Mouse (Mus musculus): ENCODE data around the gene Fpr1. TPM values are rescaled to one million over a fixed set of nuclear protein-coding genes. Genes with fewer than 3 reads are reported as not detected.

The Fpr1 gene
- polyA plus RNA-seq, 1 experiment from 2014 or later, result not detected

GRCm38 (mm10) chr17:17871697-17872096 lies 12.0 kb downstream of the Fpr1 start:
- Histone ChIP-seq H3K4me2 (replicated peaks) (no peak overlapping the region), H3K36me3 (peaks cover 4% of the 10 kb centered on the region; the same call in 1 of the 2 replicates), H3K27me3 (no peaks in the 10 kb centered on the region), H3K9me3 (no peaks in the 10 kb centered on the region), H3K4me1 (no peaks in the 10 kb centered on the region), H3K9ac (no peak overlapping the region), H3K4me3 (no peak overlapping the region), H3K27ac (no peak overlapping the region)
- no peak for ATAC-seq (ENCODE audit: low FRiP score, low read depth)
- 88% methylated on average over 2 of the region's 2 CpGs for WGBS

GRCm38 (mm10) chr17:17870892-17871550 lies 12.7 kb downstream of the Fpr1 start:
- H3K9ac ChIP-seq, result no peak overlapping the region
- no peaks in the 10 kb centered on the region for H3K27me3 ChIP-seq
- no peak overlapping the region for H3K27ac ChIP-seq
- H3K4me3 ChIP-seq, result no peak overlapping the region
- no peak overlapping the region for H3K4me2 ChIP-seq (replicated peaks)
- H3K36me3 ChIP-seq, result peaks cover 10% of the 10 kb centered on the region
- H3K9me3 ChIP-seq, result no peaks in the 10 kb centered on the region
- 85% methylated on average over 2 of the region's 2 CpGs for WGBS
- no peak for ATAC-seq (ENCODE audit: low FRiP score, low read depth)
- H3K4me1 ChIP-seq, result no peaks in the 10 kb centered on the region

- no peak overlapping the region for H3K9ac ChIP-seq
- no peaks in the 10 kb centered on the region for H3K27me3 ChIP-seq
- H3K4me1 ChIP-seq, result no peaks in the 10 kb centered on the region
- no peak for ATAC-seq (ENCODE audit: low FRiP score, low read depth)
- no peak overlapping the region for H3K4me2 ChIP-seq (replicated peaks)
- no peak overlapping the region for H3K4me3 ChIP-seq
- no peak overlapping the region for H3K27ac ChIP-seq
- H3K9me3 ChIP-seq, result no peaks in the 10 kb centered on the region
- WGBS, result 88% methylated on average over 11 of the region's 11 CpGs
- H3K36me3 ChIP-seq, result peaks cover 49% of the 10 kb centered on the region
Measured at GRCm38 (mm10) chr17:17866801-17867469, 16.8 kb downstream of the Fpr1 start.

GRCm38 (mm10) chr17:17865168-17865567 lies 18.6 kb downstream of the Fpr1 start:
- Histone ChIP-seq H3K4me1 (no peaks in the 10 kb centered on the region), H3K27me3 (no peaks in the 10 kb centered on the region), H3K9ac (no peak overlapping the region), H3K4me2 (replicated peaks) (no peak overlapping the region), H3K4me3 (no peak overlapping the region), H3K36me3 (peaks cover 50% of the 10 kb centered on the region), H3K9me3 (no peaks in the 10 kb centered on the region), H3K27ac (no peak overlapping the region)
- WGBS, result 49% methylated on average over 2 of the region's 2 CpGs
- no peak for ATAC-seq (ENCODE audit: low FRiP score, low read depth)

- H3K27me3 ChIP-seq, result no peaks in the 10 kb centered on the region
- H3K9ac ChIP-seq, result no peak overlapping the region
- WGBS, result 73% methylated on average over 1 of the region's 1 CpGs
- H3K36me3 ChIP-seq, result peaks cover 64% of the 10 kb centered on the region
- H3K27ac ChIP-seq, result no peak overlapping the region
- H3K4me3 ChIP-seq, result no peak overlapping the region
- no peak overlapping the region for H3K4me2 ChIP-seq (replicated peaks)
- no peaks in the 10 kb centered on the region for H3K9me3 ChIP-seq
- H3K4me1 ChIP-seq, result no peaks in the 10 kb centered on the region
- no peak for ATAC-seq (ENCODE audit: low FRiP score, low read depth)
Measured at GRCm38 (mm10) chr17:17862360-17862759, 21.4 kb downstream of the Fpr1 start.

- Histone ChIP-seq H3K4me3 (no peak overlapping the region), H3K27me3 (no peaks in the 10 kb centered on the region), H3K36me3 (peaks cover 47% of the 10 kb centered on the region), H3K4me2 (replicated peaks) (no peak overlapping the region), H3K9ac (no peak overlapping the region), H3K4me1 (peaks cover 4% of the 10 kb centered on the region), H3K27ac (no peak overlapping the region), H3K9me3 (no peaks in the 10 kb centered on the region)
- no peak for ATAC-seq (ENCODE audit: low FRiP score, low read depth)
- WGBS, result 84% methylated on average over 3 of the region's 3 CpGs
Measured at GRCm38 (mm10) chr17:17860110-17860509, 23.6 kb downstream of the Fpr1 start.

GRCm38 (mm10) chr17:17857446-17857845 lies 26.3 kb downstream of the Fpr1 start:
- H3K9me3 ChIP-seq, result no peaks in the 10 kb centered on the region
- no peak overlapping the region for H3K4me3 ChIP-seq
- H3K27ac ChIP-seq, result no peak overlapping the region
- ATAC-seq (ENCODE audit: low FRiP score, low read depth), result no peak
- 73% methylated on average over 1 of the region's 1 CpGs for WGBS
- peaks cover 10% of the 10 kb centered on the region for H3K4me1 ChIP-seq
- no peaks in the 10 kb centered on the region for H3K27me3 ChIP-seq
- no peak overlapping the region for H3K4me2 ChIP-seq (replicated peaks)
- H3K9ac ChIP-seq, result no peak overlapping the region
- H3K36me3 ChIP-seq, result peaks cover 20% of the 10 kb centered on the region

GRCm38 (mm10) chr17:17856612-17857011 lies 27.1 kb downstream of the Fpr1 start:
- peaks cover 10% of the 10 kb centered on the region for H3K4me1 ChIP-seq
- WGBS, result 53% methylated on average over 1 of the region's 1 CpGs

GRCm38 (mm10) chr17:17855064-17855838 lies 28.5 kb downstream of the Fpr1 start, which contains the start of gene Has1:
Has1 (minus strand) TSS chr17:17855205.
- no peaks in the 10 kb centered on the region for H3K9me3 ChIP-seq
- no peak within 1 kb of the TSS; the same call in 1 of the 2 replicates for H3K27ac ChIP-seq
- no peak within 1 kb of the TSS for H3K9ac ChIP-seq
- peak; percentile 51; the same call in 1 of the 2 replicates for ATAC-seq (ENCODE audit: low FRiP score, low read depth)
- peaks cover 10% of the 10 kb centered on the region for H3K4me1 ChIP-seq
- H3K4me2 ChIP-seq (replicated peaks), result 0 out of 2 replicates have a peak within 1 kb of the TSS, but pooled peaks have one; percentile 23
- peaks cover 17% of the 10 kb centered on the region for H3K36me3 ChIP-seq
- no peak within 1 kb of the TSS for H3K4me3 ChIP-seq
- H3K27me3 ChIP-seq, result peaks cover 4% of the 10 kb centered on the region; the same call in 1 of the 2 replicates
- 22% methylated on average over 8 of the region's 8 CpGs for WGBS

More at GRCm38 (mm10) chr17:17856612-17857011, 27.1 kb downstream of the Fpr1 start:
- no peak overlapping the region for H3K9ac ChIP-seq
- no peak overlapping the region for H3K4me3 ChIP-seq
- no peak overlapping the region for H3K4me2 ChIP-seq (replicated peaks)
- H3K27ac ChIP-seq, result no peak overlapping the region
- H3K36me3 ChIP-seq, result peaks cover 15% of the 10 kb centered on the region; the same call in 1 of the 2 replicates
- no peak for ATAC-seq (ENCODE audit: low FRiP score, low read depth)
- no peaks in the 10 kb centered on the region for H3K27me3 ChIP-seq
- no peaks in the 10 kb centered on the region for H3K9me3 ChIP-seq

- H3K9ac ChIP-seq, result no peak overlapping the region
- H3K27ac ChIP-seq, result no peak overlapping the region
- ATAC-seq (ENCODE audit: low FRiP score, low read depth), result no peak; the same call in 1 of the 2 replicates
- H3K9me3 ChIP-seq, result no peaks in the 10 kb centered on the region
- H3K27me3 ChIP-seq, result peaks cover 25% of the 10 kb centered on the region
- H3K36me3 ChIP-seq, result peaks cover 16% of the 10 kb centered on the region
- H3K4me3 ChIP-seq, result no peak overlapping the region
- 23% methylated on average over 55 of the region's 55 CpGs for WGBS
- H3K4me2 ChIP-seq (replicated peaks), result peak overlapping the region; percentile 16; the same call in 1 of the 2 replicates
- H3K4me1 ChIP-seq, result peaks cover 6% of the 10 kb centered on the region
Measured at GRCm38 (mm10) chr17:17849906-17850712, 33.6 kb downstream of the Fpr1 start.

- no peak for ATAC-seq (ENCODE audit: low FRiP score, low read depth)
- H3K4me3 ChIP-seq, result no peak overlapping the region
- H3K4me2 ChIP-seq (replicated peaks), result no peak overlapping the region
- peaks cover 16% of the 10 kb centered on the region for H3K36me3 ChIP-seq
- H3K27me3 ChIP-seq, result peaks cover 25% of the 10 kb centered on the region
- H3K27ac ChIP-seq, result no peak overlapping the region
- no peaks in the 10 kb centered on the region for H3K4me1 ChIP-seq
- WGBS, result 87% methylated on average over 2 of the region's 2 CpGs
- no peak overlapping the region for H3K9ac ChIP-seq
- H3K9me3 ChIP-seq, result no peaks in the 10 kb centered on the region
Measured at GRCm38 (mm10) chr17:17848988-17849387, 34.8 kb downstream of the Fpr1 start.
